Mouse (Mus musculus): ENCODE measurements around the gene Phf23.

- TF ChIP-seq TCF12 (IDR thresholded peaks at IDR 0.05; ENCODE audit: insufficient read depth, poor library complexity, severe bottlenecking) (no peak), E2F4 (IDR thresholded peaks at IDR 0.05; ENCODE audit: insufficient read depth) (no peak), TCF3 (IDR thresholded peaks at IDR 0.05; ENCODE audit: insufficient read length, low read depth) (no peak), POLR2A (IDR thresholded peaks at IDR 0.05; ENCODE audit: insufficient read length, low read depth) (no peak), MYOG (IDR thresholded peaks at IDR 0.05; ENCODE audit: control insufficient read depth in 1 of 3, insufficient read depth in 1 of 3, insufficient read length in 2 of 3, low read depth in 2 of 3) (no peak), MAX (IDR thresholded peaks at IDR 0.05; ENCODE audit: low read depth) (no peak), USF1 (IDR thresholded peaks at IDR 0.05; ENCODE audit: low read depth) (no peak), CEBPB (IDR thresholded peaks at IDR 0.05; ENCODE audit: insufficient read depth, poor library complexity, severe bottlenecking) (no peak), SRF (IDR thresholded peaks at IDR 0.05; ENCODE audit: control insufficient read depth, insufficient read length, low read depth) (no peak), POLR2AphosphoS2 (IDR thresholded peaks at IDR 0.05; ENCODE audit: insufficient read length, low read depth) (no peak), MYOD1 (IDR thresholded peaks at IDR 0.05; ENCODE audit: control insufficient read depth in 1 of 3, insufficient read length in 2 of 3, low read depth in 2 of 3) (no peak), REST (IDR thresholded peaks at IDR 0.05; ENCODE audit: insufficient read depth, insufficient read length) (no peak)
These were observed 44.1 kb downstream of the Phf23 start for GRCm38 (mm10) chr11:70039631-70040030.
